Comparison of ENCODE assay signal across 17 mouse cellular contexts in the genomic region with DNA sequence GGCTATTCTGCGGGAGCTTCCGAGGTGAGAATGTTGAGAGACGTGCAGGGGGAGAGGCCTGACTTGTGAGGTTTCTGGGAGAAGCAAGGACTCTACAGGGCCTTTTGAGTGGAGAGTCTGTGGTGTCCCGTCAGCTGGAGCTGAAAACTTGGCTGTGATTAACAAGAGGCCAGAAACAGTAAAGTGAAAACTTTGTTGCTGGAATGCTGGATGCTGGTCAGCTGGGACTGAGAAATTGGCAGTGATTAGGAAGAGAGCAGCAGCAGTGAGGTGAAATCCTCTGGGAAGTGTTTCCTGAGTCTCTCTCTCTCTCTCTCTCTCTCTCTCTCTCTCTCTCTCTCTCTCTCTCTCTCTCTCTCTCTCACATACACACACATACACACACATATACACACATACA. TPM values are rescaled to one million over a fixed set of nuclear protein-coding genes. Genes with fewer than 3 reads are reported as not detected.
DNase-seq lines count a peak whose midpoint lies in the region; ATAC-seq lines count a peak whose summit lies in the region.
"Had no signal": no experiment of that assay in that cellular context is flagged by ENCODE, and none has a peak within 500 bp of the region (broad histone marks: within the 10 kb centered on the region; RNA-seq: fewer than 3 reads in every experiment).

No protein-coding gene starts in this region.

- no peak overlapping the region for H3K4me2 ChIP-seq in neural tube, embryonic 15.5 days
- H3K4me2 ChIP-seq: forebrain, embryonic 15.5 days; hindbrain, embryonic 15.5 days had no signal

- WGBS in neural tube, embryonic 15.5 days = 87% methylated on average over 4 of the region's 4 CpGs

- H3K9ac ChIP-seq in neural tube, embryonic 15.5 days (replicated peaks) = no peak overlapping the region
- H3K9ac ChIP-seq: forebrain, embryonic 15.5 days; hindbrain, embryonic 15.5 days had no signal

- intact Hi-C loops in heart, postnatal 36 days (cut with DNase I) = loop anchor here (5.0 kb wide), 1 partner anchor 150 kb away; a partner anchor contains a TSS
- intact Hi-C loops in heart, postnatal 14 days (cut with DNase I) = loop anchor here (2.0 to 5.0 kb wide), 2 partner anchors 150 to 341 kb away; a partner anchor contains a TSS

- no peak overlapping the region for H3K27ac ChIP-seq in neural tube, embryonic 15.5 days (replicated peaks)
- H3K27ac ChIP-seq: embryonic facial prominence, embryonic 10.5 days; forebrain, embryonic 15.5 days; heart, adult 2 months; hindbrain, embryonic 15.5 days had no signal

- H3K4me1 ChIP-seq in neural tube, embryonic 15.5 days = 0 out of 2 replicates have a peak, but pooled peaks cover 3% of the 10 kb centered on the region
- H3K4me1 ChIP-seq: forebrain, embryonic 15.5 days; hindbrain, embryonic 15.5 days had no signal

- 0 out of 2 replicates have a peak, but pooled peaks cover 3% of the 10 kb centered on the region for H3K27me3 ChIP-seq in neural tube, embryonic 15.5 days (replicated peaks)
- H3K27me3 ChIP-seq: forebrain, embryonic 15.5 days; hindbrain, embryonic 15.5 days had no signal

- H3K4me3 ChIP-seq in neural tube, embryonic 15.5 days (replicated peaks) = no peak overlapping the region
- H3K4me3 ChIP-seq: embryonic facial prominence, embryonic 10.5 days; forebrain, embryonic 15.5 days; heart, adult 2 months; hindbrain, embryonic 15.5 days had no signal

- DNase-seq in heart, adult 18-20 months = peak; percentile 20 to 60
- no peak for DNase-seq in heart, postnatal 36 days
- DNase-seq in heart, postnatal 14 days = peak; percentile 25 to 42
- DNase-seq in heart, adult 11 months = no peak
- DNase-seq in lung, postnatal 10 days = peak; percentile 20
- no peak for DNase-seq in lung, adult 18-20 months
- peak; percentile 49 for DNase-seq in adipocyte (ENCODE audit: low spot score)
- DNase-seq: adrenal gland, adult 8-10 months; adrenal gland, postnatal 36 days; cerebellum, postnatal 10 days; gastrocnemius, postnatal 36 days had no signal

- H3K9me3 ChIP-seq in neural tube, embryonic 15.5 days (replicated peaks) = no peaks in the 10 kb centered on the region
- H3K9me3 ChIP-seq: embryonic facial prominence, embryonic 10.5 days; forebrain, embryonic 15.5 days; hindbrain, embryonic 15.5 days had no signal

- H3K36me3 ChIP-seq in neural tube, embryonic 15.5 days = no peaks in the 10 kb centered on the region
- H3K36me3 ChIP-seq: embryonic facial prominence, embryonic 10.5 days; forebrain, embryonic 15.5 days; hindbrain, embryonic 15.5 days had no signal

- no peak for ATAC-seq in neural tube, embryonic 15.5 days (ENCODE audit: low FRiP score)
- ATAC-seq: forebrain, embryonic 15.5 days; intestine, embryonic 16.5 days had no signal

RNA-seq across cellular contexts. Expression of a gene that starts 25.8 kb away (rescaled TPM):
- total RNA-seq in heart, adult 18-20 months (2021) = 100 to 1,000 TPM; 431 to 565 TPM
- 100 to 1,000 TPM; 517 to 581 TPM for total RNA-seq in heart, postnatal 36 days (2021)
- total RNA-seq in heart, postnatal 14 days (2021) = 100 to 1,000 TPM; 494 to 584 TPM
- 329 and 348 TPM in 2 replicates for polyA plus RNA-seq in neural tube, embryonic 15.5 days (2015; fragmentation: Nextera tagmentation; extraction: Ambion mirVana)

Comparison
In these comparisons a context has a peak if more than half of its experiments do, and no peak if none do; other contexts are left out.
1. DNase-seq: peak in heart, adult 18-20 months (2 of 2), heart, postnatal 14 days (2 of 2), lung, postnatal 10 days (single experiment) and adipocyte (single experiment); none in heart, postnatal 36 days (0 of 2), heart, adult 11 months (single experiment) and lung, adult 18-20 months (0 of 2).